Mouse (Mus musculus) kidney, embryonic 15.5 days (tissue): ENCODE measurements around the gene Ush2a. TPM values are rescaled to one million over a fixed set of nuclear protein-coding genes. Genes with fewer than 3 reads are reported as not detected.

Experiments used
- ATAC-seq: fragments of 200-750 bp; cut with Nextera tagmentation; replicated peaks from 2 replicates; pipeline ENCODE4 v1.8.0; 2017; ENCODE audit warnings: moderate TSS enrichment; ENCODE audit not compliant: low FRiP score
- H3K27ac ChIP-seq: fragments of 300-500 bp; sonication (generic); 2 replicates; pipeline ENCODE4 v1.5.1; 2015; ENCODE audit warnings: mild to moderate bottlenecking, inconsistent platforms
- H3K27me3 ChIP-seq: fragments of 300-500 bp; sonication (generic); 2 replicates; pipeline ENCODE4 v1.6.1; 2015; ENCODE audit warnings: inconsistent platforms
- H3K36me3 ChIP-seq: fragments of 300-500 bp; sonication (generic); 2 replicates; pipeline ENCODE4 v1.6.1; 2015; ENCODE audit warnings: inconsistent platforms
- H3K4me1 ChIP-seq: fragments of 300-500 bp; sonication (generic); 2 replicates; pipeline ENCODE4 v1.6.1; 2015; ENCODE audit warnings: inconsistent platforms
- H3K4me2 ChIP-seq: fragments of 300-500 bp; sonication (generic); 2 replicates; pipeline ENCODE4 v1.6.1; 2015; ENCODE audit warnings: moderate library complexity, mild to moderate bottlenecking, inconsistent platforms
- H3K4me3 ChIP-seq: fragments of 300-500 bp; sonication (generic); replicated peaks from 2 replicates; pipeline ENCODE4 v1.5.1; 2015; ENCODE audit warnings: mild to moderate bottlenecking, inconsistent platforms
- H3K9ac ChIP-seq: fragments of 300-500 bp; sonication (generic); 2 replicates; pipeline ENCODE4 v1.6.1; 2015; ENCODE audit warnings: mild to moderate bottlenecking, inconsistent platforms
- H3K9me3 ChIP-seq: fragments of 300-500 bp; sonication (generic); replicated peaks from 2 replicates; pipeline ENCODE4 v1.6.1; 2016; ENCODE audit warnings: inconsistent platforms
- WGBS: fragments of 180-500 bp; shearing (Covaris S2); methylation state at CpG from one replicate; pipeline ENCODE4 v1.1.7; 2015; ENCODE audit warnings: mixed read lengths; 5-methylcytosine and 5-hydroxymethylcytosine counted together
- polyA plus RNA-seq: library from polyadenylated mRNA; unstranded; fragments of >200 nt; fragmentation: Nextera tagmentation; extraction: Ambion mirVana; gene quantifications from 2 replicates; pipeline ENCODE4 v1.2.1, GENCODE M21; 2015

Ush2a gene
- polyA plus RNA-seq, 1 experiment from 2014 or later = 0.01 TPM

GRCm38 (mm10) chr1:188568295-188568961 is 306.6 kb downstream of the Ush2a start:
- no peak overlapping the region for H3K9ac ChIP-seq
- ATAC-seq = no peak

GRCm38 (mm10) chr1:188576246-188576747 is 314.5 kb downstream of the Ush2a start:
- Histone ChIP-seq H3K36me3 (no peaks in the 10 kb centered on the region), H3K9ac (no peak overlapping the region), H3K4me1 (no peaks in the 10 kb centered on the region), H3K27ac (no peak overlapping the region), H3K9me3 (no peaks in the 10 kb centered on the region), H3K4me3 (no peak overlapping the region), H3K27me3 (no peaks in the 10 kb centered on the region), H3K4me2 (no peak overlapping the region)
- 72% methylated on average over 8 of the region's 8 CpGs for WGBS
- ATAC-seq = no peak

More at GRCm38 (mm10) chr1:188568295-188568961, 306.6 kb downstream of the Ush2a start:
- 81% methylated on average over 9 of the region's 9 CpGs for WGBS
- Histone ChIP-seq H3K36me3 (no peaks in the 10 kb centered on the region), H3K9me3 (no peaks in the 10 kb centered on the region), H3K27me3 (no peaks in the 10 kb centered on the region), H3K4me3 (no peak overlapping the region), H3K4me2 (no peak overlapping the region), H3K27ac (no peak overlapping the region), H3K4me1 (no peaks in the 10 kb centered on the region)

GRCm38 (mm10) chr1:188577376-188577775 is 315.6 kb downstream of the Ush2a start:
- no peaks in the 10 kb centered on the region for H3K27me3 ChIP-seq
- no peak for ATAC-seq
- H3K4me3 ChIP-seq = no peak overlapping the region
- H3K36me3 ChIP-seq = no peaks in the 10 kb centered on the region
- no peaks in the 10 kb centered on the region for H3K9me3 ChIP-seq
- no peak overlapping the region for H3K9ac ChIP-seq
- H3K27ac ChIP-seq = no peak overlapping the region
- H3K4me1 ChIP-seq = no peaks in the 10 kb centered on the region
- no peak overlapping the region for H3K4me2 ChIP-seq
- 92% methylated on average over 4 of the region's 4 CpGs for WGBS

GRCm38 (mm10) chr1:188581136-188581535 is 319.3 kb downstream of the Ush2a start:
- Histone ChIP-seq H3K27me3 (no peaks in the 10 kb centered on the region), H3K9me3 (no peaks in the 10 kb centered on the region), H3K4me1 (no peaks in the 10 kb centered on the region), H3K4me3 (no peak overlapping the region), H3K36me3 (no peaks in the 10 kb centered on the region), H3K9ac (no peak overlapping the region), H3K27ac (no peak overlapping the region), H3K4me2 (no peak overlapping the region)
- WGBS = 56% methylated on average over 4 of the region's 4 CpGs
- no peak for ATAC-seq

GRCm38 (mm10) chr1:188595251-188595650 is 333.4 kb downstream of the Ush2a start:
- no peaks in the 10 kb centered on the region for H3K9me3 ChIP-seq
- no peak overlapping the region for H3K27ac ChIP-seq
- H3K4me3 ChIP-seq = no peak overlapping the region
- H3K4me1 ChIP-seq = no peaks in the 10 kb centered on the region
- H3K4me2 ChIP-seq = no peak overlapping the region
- no peaks in the 10 kb centered on the region for H3K27me3 ChIP-seq
- no peaks in the 10 kb centered on the region for H3K36me3 ChIP-seq
- no peak overlapping the region for H3K9ac ChIP-seq
- WGBS = 69% methylated on average over 4 of the region's 4 CpGs
- no peak for ATAC-seq

- Histone ChIP-seq H3K4me1 (no peaks in the 10 kb centered on the region), H3K9ac (no peak overlapping the region), H3K4me2 (no peak overlapping the region), H3K27ac (no peak overlapping the region), H3K9me3 (no peaks in the 10 kb centered on the region), H3K27me3 (no peaks in the 10 kb centered on the region), H3K36me3 (no peaks in the 10 kb centered on the region), H3K4me3 (no peak overlapping the region)
- WGBS = 87% methylated on average over 7 of the region's 7 CpGs
- no peak for ATAC-seq
These were observed 336.2 kb downstream of the Ush2a start for GRCm38 (mm10) chr1:188598052-188598451.

GRCm38 (mm10) chr1:188599134-188599533 is 337.3 kb downstream of the Ush2a start:
- ATAC-seq = no peak
- 90% methylated on average over 8 of the region's 8 CpGs for WGBS
- no peaks in the 10 kb centered on the region for H3K27me3 ChIP-seq
- H3K9me3 ChIP-seq = no peaks in the 10 kb centered on the region
- no peak overlapping the region for H3K9ac ChIP-seq
- no peaks in the 10 kb centered on the region for H3K36me3 ChIP-seq
- H3K4me2 ChIP-seq = no peak overlapping the region
- H3K4me3 ChIP-seq = no peak overlapping the region
- no peak overlapping the region for H3K27ac ChIP-seq
- H3K4me1 ChIP-seq = no peaks in the 10 kb centered on the region

- Histone ChIP-seq H3K4me3 (no peak overlapping the region), H3K4me2 (no peak overlapping the region), H3K27me3 (no peaks in the 10 kb centered on the region), H3K27ac (no peak overlapping the region), H3K9ac (no peak overlapping the region), H3K9me3 (no peaks in the 10 kb centered on the region), H3K36me3 (no peaks in the 10 kb centered on the region), H3K4me1 (no peaks in the 10 kb centered on the region)
- no peak for ATAC-seq
These were observed 344.6 kb downstream of the Ush2a start for GRCm38 (mm10) chr1:188606450-188606849.

- no peaks in the 10 kb centered on the region for H3K9me3 ChIP-seq
- H3K4me3 ChIP-seq = no peak overlapping the region
- no peak overlapping the region for H3K4me2 ChIP-seq
- H3K4me1 ChIP-seq = no peaks in the 10 kb centered on the region
- H3K9ac ChIP-seq = no peak overlapping the region
- no peaks in the 10 kb centered on the region for H3K27me3 ChIP-seq
- H3K27ac ChIP-seq = no peak overlapping the region
- 34% methylated on average over 5 of the region's 5 CpGs for WGBS
- ATAC-seq = no peak
- H3K36me3 ChIP-seq = no peaks in the 10 kb centered on the region
These were observed 354.7 kb downstream of the Ush2a start for GRCm38 (mm10) chr1:188616547-188616946.

- Histone ChIP-seq H3K4me2 (no peak overlapping the region), H3K9me3 (no peaks in the 10 kb centered on the region), H3K27me3 (no peaks in the 10 kb centered on the region), H3K4me3 (no peak overlapping the region), H3K9ac (no peak overlapping the region), H3K27ac (no peak overlapping the region), H3K36me3 (no peaks in the 10 kb centered on the region), H3K4me1 (no peaks in the 10 kb centered on the region)
- 52% methylated on average over 4 of the region's 4 CpGs for WGBS
- 0 out of 2 replicates have a peak, but pooled peaks have one; percentile 29 for ATAC-seq
These were observed 371.9 kb downstream of the Ush2a start for GRCm38 (mm10) chr1:188633736-188634135.

- no peak for ATAC-seq
- H3K4me2 ChIP-seq = no peak overlapping the region
- no peak overlapping the region for H3K27ac ChIP-seq
- H3K27me3 ChIP-seq = no peaks in the 10 kb centered on the region
- H3K4me1 ChIP-seq = no peaks in the 10 kb centered on the region
- no peaks in the 10 kb centered on the region for H3K36me3 ChIP-seq
- no peak overlapping the region for H3K9ac ChIP-seq
- no peak overlapping the region for H3K4me3 ChIP-seq
- no peaks in the 10 kb centered on the region for H3K9me3 ChIP-seq
These were observed 377.8 kb downstream of the Ush2a start for GRCm38 (mm10) chr1:188639666-188640065.

- Histone ChIP-seq H3K4me3 (no peak overlapping the region), H3K4me2 (no peak overlapping the region), H3K36me3 (no peaks in the 10 kb centered on the region), H3K4me1 (no peaks in the 10 kb centered on the region), H3K9me3 (no peaks in the 10 kb centered on the region), H3K9ac (no peak overlapping the region), H3K27me3 (no peaks in the 10 kb centered on the region), H3K27ac (no peak overlapping the region)
- 82% methylated on average over 3 of the region's 3 CpGs for WGBS
- no peak for ATAC-seq
These were observed 381.3 kb downstream of the Ush2a start for GRCm38 (mm10) chr1:188643156-188643555.

GRCm38 (mm10) chr1:188653001-188653400 is 391.2 kb downstream of the Ush2a start:
- no peak overlapping the region for H3K9ac ChIP-seq
- 89% methylated on average over 3 of the region's 3 CpGs for WGBS
- no peak overlapping the region for H3K4me3 ChIP-seq
- no peaks in the 10 kb centered on the region for H3K27me3 ChIP-seq
- ATAC-seq = no peak
- H3K4me2 ChIP-seq = no peak overlapping the region
- H3K9me3 ChIP-seq = no peaks in the 10 kb centered on the region
- H3K36me3 ChIP-seq = no peaks in the 10 kb centered on the region
- no peaks in the 10 kb centered on the region for H3K4me1 ChIP-seq
- H3K27ac ChIP-seq = no peak overlapping the region
